Mouse (Mus musculus) liver, adult 2 months (tissue): ENCODE data around the gene Gclc. TPM values are rescaled to one million over a fixed set of nuclear protein-coding genes. Genes with fewer than 3 reads are reported as not detected.

Experiments
- DNase-seq: peaks from one replicate; pipeline ENCODE4 v3.0.0-alpha.2; 2011; ENCODE audit warnings: low read depth, low spot score; ENCODE audit errors: extremely low read depth
- H3K27ac ChIP-seq: fragments of 200-500 bp; replicated peaks from 2 replicates; pipeline ENCODE4 v1.5.1; 2012; ENCODE audit warnings: low read depth, mild to moderate bottlenecking, control low read depth, inconsistent platforms, low read length; ENCODE audit not compliant: insufficient read depth
- H3K27me3 ChIP-seq: fragments of 200-500 bp; 2 replicates; pipeline ENCODE4 v1.6.1; 2012; ENCODE audit warnings: mild to moderate bottlenecking, moderate library complexity, low read length, inconsistent platforms; ENCODE audit not compliant: control insufficient read depth, insufficient read depth
- H3K36me3 ChIP-seq: fragments of 200-500 bp; 2 replicates; pipeline ENCODE4 v1.6.1; 2012; ENCODE audit warnings: low read length, inconsistent platforms; ENCODE audit not compliant: control insufficient read depth, insufficient read depth
- H3K4me1 ChIP-seq: fragments of 200-500 bp; 2 replicates; pipeline ENCODE4 v1.6.1; 2011; ENCODE audit warnings: low read length; ENCODE audit not compliant: control insufficient read depth, insufficient read depth
- H3K4me3 ChIP-seq: fragments of 200-500 bp; 2 replicates; pipeline ENCODE4 v1.5.1; 2011; ENCODE audit warnings: low read depth, mild to moderate bottlenecking, control low read depth, low read length, moderate library complexity; ENCODE audit not compliant: insufficient read depth
- H3K79me2 ChIP-seq: fragments of 200-500 bp; 2 replicates; pipeline ENCODE4 v1.6.1; 2012; ENCODE audit warnings: inconsistent platforms, mild to moderate bottlenecking, low read length, moderate library complexity; ENCODE audit not compliant: control insufficient read depth, insufficient read depth
- H3K9ac ChIP-seq: fragments of 200-500 bp; 2 replicates; pipeline ENCODE4 v1.6.1; 2012; ENCODE audit warnings: low read depth, mild to moderate bottlenecking, control low read depth, inconsistent platforms, low read length
- CTCF ChIP-seq: fragments of 200-500 bp; IDR thresholded peaks from 2 replicates; pipeline ENCODE4 v1.5.1; 2011; ENCODE audit warnings: low read depth, low read length, control low read depth
- POLR2A ChIP-seq: fragments of 200-500 bp; IDR thresholded peaks from 2 replicates; pipeline ENCODE4 v1.6.1; 2011; ENCODE audit warnings: low read length, control low read depth; ENCODE audit not compliant: insufficient read depth; ENCODE audit errors: extremely low read depth
- WGBS: fragments of 180-500 bp; shearing (Covaris S2); methylation state at CpG from one replicate; pipeline ENCODE4 v1.1.7; 2018; 5-methylcytosine and 5-hydroxymethylcytosine counted together
- polyA plus RNA-seq: library from polyadenylated mRNA; depleted of rRNA; stranded (reverse); fragments of >200 nt; gene quantifications from 2 replicates; pipeline ENCODE4 v1.2.3, GENCODE M21; 2012
- total RNA-seq: library from RNA; depleted of rRNA; stranded (reverse); fragments of >200 nt; gene quantifications from 2 replicates; pipeline ENCODE4 v1.2.3, GENCODE M21; 2014

Gclc gene
- total and polyA plus RNA-seq, 2 experiments: 122 to 136 TPM

DNA sequence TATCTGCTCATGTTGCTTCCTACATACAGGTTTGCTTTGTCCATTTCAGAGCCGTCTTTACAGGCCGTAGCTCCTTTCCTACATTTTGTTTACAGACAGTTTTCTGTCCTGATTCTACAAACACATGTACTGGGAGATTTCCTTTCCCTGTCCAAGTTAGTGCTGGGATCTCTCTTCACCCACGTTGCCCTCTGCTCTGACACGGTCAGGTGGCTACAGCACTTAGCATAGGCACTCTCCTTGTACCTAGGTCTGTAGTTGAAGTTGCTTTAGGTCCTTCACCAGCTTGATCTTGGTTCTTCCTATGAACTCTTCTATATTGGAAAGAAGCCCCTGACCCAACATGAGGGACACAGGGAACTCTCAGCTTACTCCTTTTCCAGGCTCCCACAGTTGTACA is 25.4 kb downstream of the Gclc start:
- DNase-seq: no peak
- Histone ChIP-seq H3K4me1 (peaks cover 15% of the 10 kb centered on the region), H3K27ac (0 out of 2 replicates have a peak overlapping the region, but pooled peaks have one; percentile 6), H3K27me3 (no peaks in the 10 kb centered on the region), H3K9ac (no peak overlapping the region), H3K36me3 (peaks cover 68% of the 10 kb centered on the region), H3K4me3 (no peak overlapping the region), H3K79me2 (no peaks in the 10 kb centered on the region)
- TF ChIP-seq POLR2A (no peak), CTCF (no peak)
- 50% methylated on average over 4 of the region's 4 CpGs for WGBS

DNA sequence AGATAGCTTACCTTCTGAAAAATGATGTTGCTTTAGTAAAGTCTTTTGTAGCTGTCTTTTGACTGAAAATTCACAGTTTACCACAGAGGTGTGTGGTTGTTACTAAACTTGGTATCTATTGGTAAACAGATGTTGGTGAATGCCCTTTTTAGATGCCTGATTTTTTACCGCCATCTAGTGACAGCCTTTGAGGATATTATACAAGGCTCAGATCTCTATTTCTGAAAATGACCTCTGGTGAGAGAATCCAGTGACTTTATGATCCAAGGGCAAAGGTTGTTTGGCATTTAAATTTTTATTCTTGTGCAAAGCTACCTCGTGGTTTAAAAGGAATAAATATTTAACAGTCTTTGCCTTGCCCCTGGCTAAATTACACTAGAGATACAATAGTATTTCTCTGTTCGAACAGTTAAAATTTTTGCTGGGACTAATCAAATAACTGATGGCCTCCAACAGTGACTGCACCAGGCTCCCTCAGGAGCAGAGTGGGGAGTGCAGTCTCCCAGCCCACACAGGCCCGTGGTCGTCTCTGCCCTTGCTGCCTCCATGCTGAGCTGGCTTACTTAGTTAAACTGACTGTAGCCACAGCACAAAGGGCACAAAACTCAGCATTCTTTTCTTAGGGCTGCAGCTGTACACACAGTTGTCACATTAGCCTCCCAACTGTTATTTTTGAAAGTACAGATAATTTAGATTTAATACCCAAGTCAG is 27.3 kb downstream of the Gclc start:
- no peaks in the 10 kb centered on the region for H3K79me2 ChIP-seq
- no peak overlapping the region for H3K4me3 ChIP-seq
- H3K36me3 ChIP-seq: peaks cover 75% of the 10 kb centered on the region
- peak overlapping the region; percentile 87 for H3K27ac ChIP-seq
- H3K27me3 ChIP-seq: no peaks in the 10 kb centered on the region
- no peak for TF ChIP-seq POLR2A
- 0 out of 2 replicates have a peak, but pooled peaks have one; percentile 21 for TF ChIP-seq CTCF
- H3K4me1 ChIP-seq: peaks cover 12% of the 10 kb centered on the region; the same call in 1 of the 2 replicates
- peak overlapping the region; percentile 40 for H3K9ac ChIP-seq
- 16% methylated on average over 5 of the region's 5 CpGs for WGBS
- peak; percentile 95 for DNase-seq

- Histone ChIP-seq H3K27ac (no peak overlapping the region), H3K9ac (no peak overlapping the region), H3K36me3 (peaks cover 75% of the 10 kb centered on the region), H3K79me2 (no peaks in the 10 kb centered on the region), H3K27me3 (no peaks in the 10 kb centered on the region), H3K4me3 (no peak overlapping the region), H3K4me1 (peaks cover 12% of the 10 kb centered on the region; the same call in 1 of the 2 replicates)
- TF ChIP-seq CTCF: no peak
- TF ChIP-seq POLR2A: no peak
- DNase-seq: peak; percentile 93
- WGBS: 17% methylated on average over 4 of the region's 4 CpGs
Measured at GRCm38 (mm10) chr9:77782201-77782600, 27.9 kb downstream of the Gclc start.

DNA sequence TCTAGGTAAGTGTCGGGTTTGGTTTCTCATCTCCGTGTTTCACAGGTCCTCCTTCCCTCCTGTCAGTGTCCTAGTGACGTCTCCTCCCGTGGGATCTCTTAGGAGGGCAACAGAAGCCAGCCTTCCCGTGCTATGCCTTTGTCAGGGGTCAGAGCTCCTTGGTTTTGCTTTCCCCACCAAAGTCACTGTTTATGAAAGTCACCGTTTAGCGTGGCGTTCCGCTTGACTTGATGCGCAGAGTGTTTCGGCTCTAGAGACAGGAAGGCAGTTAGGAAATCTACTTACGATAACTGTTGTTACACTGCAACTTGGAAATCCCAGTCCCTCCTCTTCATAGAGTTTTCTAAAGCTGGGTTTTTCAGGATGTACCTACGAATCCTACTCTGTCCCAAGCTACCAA is 28.7 kb downstream of the Gclc start:
- Histone ChIP-seq H3K27me3 (no peaks in the 10 kb centered on the region), H3K36me3 (peaks cover 76% of the 10 kb centered on the region), H3K27ac (peak overlapping the region; percentile 1; the same call in 1 of the 2 replicates), H3K4me1 (peaks cover 9% of the 10 kb centered on the region; the same call in 1 of the 2 replicates), H3K4me3 (no peak overlapping the region), H3K9ac (no peak overlapping the region), H3K79me2 (no peaks in the 10 kb centered on the region)
- no peak for DNase-seq
- TF ChIP-seq POLR2A: no peak
- no peak for TF ChIP-seq CTCF
- WGBS: 86% methylated on average over 13 of the region's 13 CpGs

GRCm38 (mm10) chr9:77785466-77785865 is 31.1 kb downstream of the Gclc start:
- whole genome bisulfite sequencing: 85% methylated on average over 8 of the region's 8 CpGs
- no peaks in the 10 kb centered on the region for H3K27me3 ChIP-seq
- TF ChIP-seq CTCF (no peak), POLR2A (no peak)

DNA sequence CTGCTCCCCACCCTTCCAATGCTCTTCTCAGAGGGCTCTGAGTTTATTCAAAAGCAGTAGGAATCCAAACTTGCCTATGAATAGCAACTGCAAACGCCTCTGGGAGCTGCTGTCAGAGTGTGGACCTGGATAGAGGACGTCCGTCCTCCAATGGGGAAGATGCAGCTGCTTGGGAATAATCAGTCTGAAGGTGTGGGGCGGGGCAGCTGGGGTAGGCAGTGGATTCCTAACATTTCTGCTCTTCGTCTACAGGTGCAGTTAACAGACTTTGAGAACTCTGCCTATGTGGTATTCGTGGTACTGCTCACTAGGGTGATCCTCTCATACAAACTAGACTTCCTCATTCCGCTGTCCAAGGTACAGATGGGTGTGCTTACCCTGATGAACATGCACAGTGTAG is 33.6 kb downstream of the Gclc start:
- Histone ChIP-seq H3K27me3 (no peaks in the 10 kb centered on the region), H3K27ac (no peak overlapping the region), H3K4me1 (no peaks in the 10 kb centered on the region), H3K9ac (no peak overlapping the region), H3K36me3 (peaks cover 92% of the 10 kb centered on the region), H3K79me2 (no peaks in the 10 kb centered on the region), H3K4me3 (no peak overlapping the region)
- DNase-seq: no peak
- TF ChIP-seq CTCF: no peak
- no peak for TF ChIP-seq POLR2A
- WGBS: 92% methylated on average over 7 of the region's 7 CpGs

More at GRCm38 (mm10) chr9:77785466-77785865, 31.1 kb downstream of the Gclc start:
- Histone ChIP-seq H3K36me3 (peaks cover 76% of the 10 kb centered on the region), H3K4me1 (peaks cover 9% of the 10 kb centered on the region; the same call in 1 of the 2 replicates), H3K4me3 (no peak overlapping the region), H3K27ac (no peak overlapping the region), H3K79me2 (no peaks in the 10 kb centered on the region), H3K9ac (no peak overlapping the region)
- no peak for DNase-seq
